Mouse (Mus musculus) testis, adult 2 months (tissue): Measurements from ENCODE around the gene Btbd35f2. TPM values are rescaled to one million over a fixed set of nuclear protein-coding genes. Genes with fewer than 3 reads are reported as not detected.
"Not testable (repeated sequence)": the region's sequence is repeated elsewhere in the genome, so short reads cannot be mapped to it uniquely, and the experiment has no call there.

Experiments used
- H3K27ac ChIP-seq: fragments of 200-500 bp; 2 replicates; pipeline ENCODE4 v1.5.1; 2012; ENCODE audit warnings: low read depth, low read length; ENCODE audit not compliant: control insufficient read depth, insufficient read depth
- H3K27me3 ChIP-seq: fragments of 200-500 bp; 2 replicates; pipeline ENCODE4 v1.6.1; 2012; ENCODE audit warnings: mild to moderate bottlenecking, low read length, moderate library complexity; ENCODE audit not compliant: control insufficient read depth, insufficient read depth
- H3K36me3 ChIP-seq: fragments of 200-500 bp; 2 replicates; pipeline ENCODE4 v1.6.1; 2012; ENCODE audit warnings: mild to moderate bottlenecking, low read length; ENCODE audit not compliant: control insufficient read depth, insufficient read depth
- H3K4me1 ChIP-seq: fragments of 200-500 bp; 2 replicates; pipeline ENCODE4 v1.6.1; 2012; ENCODE audit warnings: low read length; ENCODE audit not compliant: control insufficient read depth, insufficient read depth
- H3K4me3 ChIP-seq: fragments of 200-500 bp; 2 replicates; pipeline ENCODE4 v1.5.1; 2012; ENCODE audit warnings: low read depth, mild to moderate bottlenecking, low read length, moderate library complexity, mixed read lengths; ENCODE audit not compliant: control insufficient read depth
- polyA plus RNA-seq: library from polyadenylated mRNA; depleted of rRNA; stranded (reverse); fragments of >200 nt; gene quantifications from 2 replicates; pipeline ENCODE4 v1.2.3, GENCODE M21; 2012; rRNA removed

The Btbd35f2 gene
- 1.0 and 1.3 TPM in 2 replicates for polyA plus RNA-seq

GRCm38 (mm10) chrX:32278094-32278493 is at the start of gene Btbd35f2:
TSS of gene Btbd35f2 (plus strand) at chrX:32278394.
- not testable (repeated sequence) for H3K27me3 ChIP-seq, H3K36me3 ChIP-seq, H3K4me1 ChIP-seq, H3K27ac ChIP-seq, H3K4me3 ChIP-seq

Other genes with a start within 250 kb of the Btbd35f2 start
- 0.48 and 0.81 TPM in 2 replicates for gene Btbd35f22, start 230.6 kb upstream of the Btbd35f2 start, polyA plus RNA-seq